Mouse (Mus musculus) midbrain, embryonic 16.5 days (tissue): ENCODE results near the gene Ikbip. TPM values are rescaled to one million over a fixed set of nuclear protein-coding genes. Genes with fewer than 3 reads are reported as not detected.

Experiments
- ATAC-seq: fragments of 200-750 bp; cut with Nextera tagmentation; 2 replicates; pipeline ENCODE4 v1.8.0; 2017; ENCODE audit warnings: moderate TSS enrichment
- H3K27ac ChIP-seq: fragments of 300-500 bp; sonication (generic); 2 replicates; pipeline ENCODE4 v1.5.1; 2014; ENCODE audit warnings: mild to moderate bottlenecking, low read length, mixed read lengths
- H3K27me3 ChIP-seq: fragments of 300-500 bp; sonication (generic); 2 replicates; pipeline ENCODE4 v1.6.1; 2014; ENCODE audit warnings: low read depth, low read length, mixed read lengths; ENCODE audit not compliant: control insufficient read depth, insufficient read depth
- H3K36me3 ChIP-seq: fragments of 300-500 bp; sonication (generic); 2 replicates; pipeline ENCODE4 v1.6.1; 2014; ENCODE audit warnings: mild to moderate bottlenecking, low read length, moderate library complexity, mixed read lengths; ENCODE audit not compliant: control insufficient read depth, insufficient read depth
- H3K4me1 ChIP-seq: fragments of 300-500 bp; sonication (generic); 2 replicates; pipeline ENCODE4 v1.6.1; 2014; ENCODE audit warnings: mild to moderate bottlenecking, low read length, mixed read lengths; ENCODE audit not compliant: control insufficient read depth, insufficient read depth
- H3K4me2 ChIP-seq: fragments of 300-500 bp; sonication (generic); 2 replicates; pipeline ENCODE4 v1.6.1; 2014; ENCODE audit warnings: mild to moderate bottlenecking, low read length, mixed read lengths
- H3K4me3 ChIP-seq: fragments of 300-500 bp; sonication (generic); 2 replicates; pipeline ENCODE4 v1.5.1; 2014; ENCODE audit warnings: low read depth, mild to moderate bottlenecking, low read length, moderate library complexity, mixed read lengths
- H3K9ac ChIP-seq: fragments of 300-500 bp; sonication (generic); 2 replicates; pipeline ENCODE4 v1.6.1; 2014; ENCODE audit warnings: low read depth, low read length, mixed read lengths
- H3K9me3 ChIP-seq: fragments of 300-500 bp; sonication (generic); replicated peaks from 2 replicates; pipeline ENCODE4 v1.6.1; 2014; ENCODE audit warnings: mild to moderate bottlenecking, low read length, mixed read lengths; ENCODE audit not compliant: control insufficient read depth, poor library complexity, severe bottlenecking
- WGBS: fragments of 180-500 bp; shearing (Covaris S2); extraction: QIAGEN DNeasy Blood & Tissue Kit; methylation state at CpG from one replicate; pipeline ENCODE4 v1.1.7; 2014; 5-methylcytosine and 5-hydroxymethylcytosine counted together
- polyA plus RNA-seq: library from polyadenylated mRNA; unstranded; fragments of >200 nt; fragmentation: Nextera tagmentation; extraction: Ambion mirVana; gene quantifications from 2 replicates; pipeline ENCODE4 v1.2.1, GENCODE M21; 2015

Gene Ikbip
- polyA plus RNA-seq, 1 experiment from 2014 or later = 18.6 TPM

DNA sequence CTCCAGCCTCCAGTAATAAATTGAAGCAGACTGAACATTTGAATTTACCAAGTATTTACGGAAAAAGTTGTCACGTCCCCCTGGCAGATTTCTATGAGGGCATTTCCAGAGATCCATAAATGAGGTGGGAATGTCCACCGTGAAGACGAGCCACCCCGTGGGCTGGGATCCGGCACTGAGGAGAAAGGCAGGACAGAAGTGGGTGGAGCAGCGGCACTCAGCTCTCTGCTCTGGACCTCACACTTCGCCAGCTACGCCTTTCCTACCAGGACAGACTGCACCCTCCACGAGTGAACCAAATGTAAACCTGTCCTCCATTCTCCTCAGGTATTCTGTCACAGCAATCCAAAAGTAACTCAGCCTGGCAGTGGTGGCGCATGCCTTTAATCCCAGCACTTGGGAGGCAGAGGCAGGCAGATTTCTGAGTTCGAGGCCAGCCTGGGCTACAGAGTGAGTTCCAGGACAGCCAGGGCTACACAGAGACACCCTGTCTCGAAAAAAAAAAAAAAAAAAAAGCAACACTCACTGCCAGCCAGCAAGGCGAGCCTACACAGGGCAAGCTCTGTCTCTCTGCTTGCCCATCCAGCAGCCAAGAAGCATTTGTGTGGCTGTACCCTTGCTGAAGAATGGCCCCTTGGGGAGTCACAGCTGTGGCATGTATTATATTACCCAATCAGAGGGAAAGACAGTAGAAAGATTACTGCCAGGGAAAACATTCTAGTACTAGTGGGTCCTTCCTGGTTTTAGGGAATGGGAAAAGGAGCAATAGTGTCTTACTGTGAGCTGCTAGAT is 20.3 kb downstream of the Ikbip start:
- Histone ChIP-seq H3K27ac (no peak overlapping the region), H3K9ac (no peak overlapping the region), H3K36me3 (peaks cover 7% of the 10 kb centered on the region), H3K4me1 (no peaks in the 10 kb centered on the region), H3K4me3 (no peak overlapping the region), H3K4me2 (no peak overlapping the region), H3K9me3 (no peaks in the 10 kb centered on the region), H3K27me3 (no peaks in the 10 kb centered on the region)
- 90% methylated on average over 14 of the region's 14 CpGs for WGBS
- no peak for ATAC-seq

- Histone ChIP-seq H3K4me2 (no peak overlapping the region), H3K4me1 (no peaks in the 10 kb centered on the region), H3K27ac (no peak overlapping the region), H3K27me3 (no peaks in the 10 kb centered on the region), H3K36me3 (peaks cover 7% of the 10 kb centered on the region), H3K4me3 (no peak overlapping the region), H3K9me3 (no peaks in the 10 kb centered on the region), H3K9ac (no peak overlapping the region)
- no peak for ATAC-seq
- WGBS = 83% methylated on average over 3 of the region's 3 CpGs
Measured at GRCm38 (mm10) chr10:91105981-91106380, 23.2 kb downstream of the Ikbip start.

DNA sequence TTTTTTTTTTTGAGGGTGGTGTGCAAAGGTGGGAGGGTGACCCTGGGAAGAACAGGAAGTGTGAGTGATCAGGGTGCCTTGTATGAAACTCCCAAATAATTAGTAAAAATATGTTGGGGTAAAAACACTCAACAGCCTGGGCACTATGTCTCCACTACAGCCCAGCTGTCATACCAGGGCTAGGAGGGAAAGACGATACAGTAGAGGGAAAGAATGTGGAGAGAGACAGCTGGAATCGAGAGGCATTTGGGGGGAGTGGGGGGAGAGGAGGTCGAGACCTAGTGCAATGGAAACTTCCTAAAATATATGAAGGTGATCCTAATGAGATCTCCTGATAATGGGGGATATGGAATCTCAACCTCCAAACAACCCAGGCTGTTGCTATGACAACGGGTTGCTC is 27.1 kb downstream of the Ikbip start:
- no peak overlapping the region for H3K9ac ChIP-seq
- H3K4me1 ChIP-seq = no peaks in the 10 kb centered on the region
- H3K4me3 ChIP-seq = no peak overlapping the region
- H3K27me3 ChIP-seq = no peaks in the 10 kb centered on the region
- no peak overlapping the region for H3K27ac ChIP-seq
- H3K9me3 ChIP-seq = no peaks in the 10 kb centered on the region; the same call in 1 of the 2 replicates
- 81% methylated on average over 4 of the region's 4 CpGs for WGBS
- ATAC-seq = no peak
- peaks cover 13% of the 10 kb centered on the region for H3K36me3 ChIP-seq
- no peak overlapping the region for H3K4me2 ChIP-seq

GRCm38 (mm10) chr10:91116958-91117357 is 34.2 kb downstream of the Ikbip start:
- H3K27ac ChIP-seq = no peak overlapping the region
- no peak overlapping the region for H3K4me2 ChIP-seq
- H3K9ac ChIP-seq = no peak overlapping the region
- WGBS = 92% methylated on average over 12 of the region's 12 CpGs
- H3K36me3 ChIP-seq = peaks cover 50% of the 10 kb centered on the region
- no peak overlapping the region for H3K4me3 ChIP-seq
- H3K4me1 ChIP-seq = peaks cover 9% of the 10 kb centered on the region
- H3K27me3 ChIP-seq = no peaks in the 10 kb centered on the region
- H3K9me3 ChIP-seq = no peaks in the 10 kb centered on the region; the same call in 1 of the 2 replicates
- ATAC-seq = no peak

GRCm38 (mm10) chr10:91122646-91123045 is 39.9 kb downstream of the Ikbip start:
- no peak for ATAC-seq
- 36% methylated on average over 6 of the region's 6 CpGs for WGBS
- Histone ChIP-seq H3K4me3 (peak overlapping the region; percentile 85), H3K27ac (no peak overlapping the region), H3K9me3 (no peaks in the 10 kb centered on the region), H3K4me2 (peak overlapping the region; percentile 82), H3K9ac (peak overlapping the region; percentile 92), H3K4me1 (peaks cover 20% of the 10 kb centered on the region), H3K36me3 (peaks cover 18% of the 10 kb centered on the region), H3K27me3 (no peaks in the 10 kb centered on the region)

DNA sequence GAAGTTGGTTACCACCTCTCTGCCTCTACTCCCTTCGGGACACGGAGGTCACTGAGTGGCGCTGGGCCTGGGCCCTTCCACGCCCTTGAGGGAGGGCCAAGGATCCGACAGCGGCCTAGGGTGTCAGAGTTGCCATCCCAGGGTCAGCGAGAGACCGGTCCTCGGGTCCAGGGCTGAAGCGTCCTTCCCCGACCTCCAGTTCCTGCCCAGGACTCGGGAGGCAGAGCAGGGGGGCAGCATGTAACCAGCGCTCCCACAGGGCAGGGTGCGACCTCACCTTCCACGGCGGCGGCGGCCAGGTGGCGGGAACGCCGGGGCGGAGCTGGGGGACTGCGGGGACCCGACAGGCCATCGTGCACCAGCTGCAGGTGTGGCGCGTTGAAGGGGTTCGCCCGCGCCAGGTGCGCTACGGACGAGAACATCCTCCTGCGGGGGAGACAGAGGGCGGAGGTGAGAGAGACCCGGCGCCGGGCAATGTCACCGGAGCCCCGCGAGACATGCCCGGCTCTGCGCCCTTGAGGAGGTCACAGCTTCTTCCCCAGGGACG is 40.6 kb downstream of the Ikbip start:
- Histone ChIP-seq H3K4me3 (peak overlapping the region; percentile 85), H3K4me2 (peak overlapping the region; percentile 82), H3K9ac (peak overlapping the region; percentile 92), H3K9me3 (no peaks in the 10 kb centered on the region), H3K4me1 (peaks cover 20% of the 10 kb centered on the region), H3K27me3 (no peaks in the 10 kb centered on the region), H3K36me3 (peaks cover 13% of the 10 kb centered on the region), H3K27ac (peak overlapping the region; percentile 93)
- under 1% methylated on average over 44 of the region's 44 CpGs for WGBS
- ATAC-seq = no peak; the same call in none of the 2 replicates

GRCm38 (mm10) chr10:91123828-91124822 is 41.4 kb downstream of the Ikbip start, which contains the start of gene Slc25a3:
Gene Slc25a3 (minus strand): TSS chr10:91124059.
- peaks cover 20% of the 10 kb centered on the region for H3K4me1 ChIP-seq
- no peaks in the 10 kb centered on the region for H3K27me3 ChIP-seq
- H3K9ac ChIP-seq = peak within 1 kb of the TSS; percentile 92
- H3K36me3 ChIP-seq = peaks cover 6% of the 10 kb centered on the region; the same call in 1 of the 2 replicates
- H3K4me2 ChIP-seq = peak within 1 kb of the TSS; percentile 82
- WGBS = 14% methylated on average over 59 of the region's 59 CpGs
- no peaks in the 10 kb centered on the region for H3K9me3 ChIP-seq
- peak within 1 kb of the TSS; percentile 93 for H3K27ac ChIP-seq
- peak within 1 kb of the TSS; percentile 85 for H3K4me3 ChIP-seq
- ATAC-seq = peak; percentile 100

GRCm38 (mm10) chr10:91126618-91127355 is 44.0 kb downstream of the Ikbip start:
- Histone ChIP-seq H3K4me1 (peaks cover 13% of the 10 kb centered on the region), H3K9me3 (no peaks in the 10 kb centered on the region), H3K4me2 (no peak overlapping the region), H3K27ac (no peak overlapping the region), H3K27me3 (no peaks in the 10 kb centered on the region), H3K4me3 (no peak overlapping the region), H3K9ac (no peak overlapping the region), H3K36me3 (no peaks in the 10 kb centered on the region)
- ATAC-seq = no peak
- 80% methylated on average over 10 of the region's 10 CpGs for WGBS
